Mouse (Mus musculus) thymus, adult 2 months (tissue): ENCODE results near the gene Nkapl. TPM values are rescaled to one million over a fixed set of nuclear protein-coding genes. Genes with fewer than 3 reads are reported as not detected.

Experiments
- DNase-seq: peaks from one replicate; pipeline ENCODE4 v3.0.0; 2021
- H3K27ac ChIP-seq: fragments of 200-500 bp; 2 replicates; pipeline ENCODE4 v1.5.1; 2012; ENCODE audit warnings: low read length, control low read depth; ENCODE audit not compliant: control insufficient read depth, insufficient read depth
- H3K27me3 ChIP-seq: fragments of 200-500 bp; 2 replicates; pipeline ENCODE4 v1.6.1; 2012; ENCODE audit warnings: mild to moderate bottlenecking, low read length, moderate library complexity, mixed read lengths; ENCODE audit not compliant: control insufficient read depth, insufficient read depth
- H3K36me3 ChIP-seq: fragments of 200-500 bp; 2 replicates; pipeline ENCODE4 v1.6.1; 2012; ENCODE audit warnings: mild to moderate bottlenecking, low read length, moderate library complexity; ENCODE audit not compliant: control insufficient read depth, insufficient read depth
- H3K4me1 ChIP-seq: fragments of 200-500 bp; replicated peaks from 2 replicates; pipeline ENCODE4 v1.6.1; 2012; ENCODE audit warnings: low read length; ENCODE audit not compliant: control insufficient read depth, insufficient read depth
- H3K4me3 ChIP-seq: fragments of 200-500 bp; 2 replicates; pipeline ENCODE4 v1.5.1; 2012; ENCODE audit warnings: mild to moderate bottlenecking, low read length, control low read depth, moderate library complexity; ENCODE audit not compliant: control insufficient read depth, insufficient read depth
- CTCF ChIP-seq: fragments of 200-500 bp; IDR thresholded peaks from 2 replicates; pipeline ENCODE4 v1.5.1; 2012; ENCODE audit warnings: mild to moderate bottlenecking, control low read depth, low read length, moderate library complexity, borderline replicate concordance; ENCODE audit not compliant: control insufficient read depth, poor library complexity, insufficient read depth; ENCODE audit errors: extremely low read depth
- POLR2A ChIP-seq: fragments of 200-500 bp; IDR thresholded peaks from 2 replicates; pipeline ENCODE4 v1.6.1; 2012; ENCODE audit warnings: mild to moderate bottlenecking, low read length, control low read depth, moderate library complexity; ENCODE audit not compliant: control insufficient read depth, poor library complexity, insufficient read depth; ENCODE audit errors: extremely low read depth
- WGBS: fragments of 180-500 bp; shearing (Covaris S2); methylation state at CpG from one replicate; pipeline ENCODE4 v1.1.7; 2018; 5-methylcytosine and 5-hydroxymethylcytosine counted together
- polyA plus RNA-seq: library from polyadenylated mRNA; depleted of rRNA; stranded (reverse); fragments of >200 nt; gene quantifications from 2 replicates; pipeline ENCODE4 v1.2.3, GENCODE M21; 2012; rRNA removed

Gene Nkapl
- polyA plus RNA-seq, 1 experiment: 0.12 TPM

DNA sequence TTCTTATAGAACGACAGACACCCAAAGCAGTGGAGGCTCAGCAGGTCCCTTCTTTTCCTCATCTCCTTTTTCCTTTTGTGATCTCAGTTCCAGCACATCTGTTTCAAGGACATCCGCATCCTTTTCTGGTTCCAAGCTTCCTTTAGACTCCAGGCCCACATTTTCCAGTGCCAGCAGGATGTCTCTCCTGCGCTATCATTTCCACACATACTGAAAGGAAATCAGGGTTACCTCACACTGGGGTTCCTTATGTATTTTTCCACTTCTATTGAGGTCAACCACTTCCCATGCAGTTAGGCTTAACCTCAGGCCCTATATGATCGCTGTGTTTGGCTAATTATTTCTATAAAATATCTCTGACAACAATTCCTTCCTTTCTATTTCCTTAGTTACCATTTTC is 32.8 kb downstream of the Nkapl start:
- Histone ChIP-seq H3K27me3 (no peaks in the 10 kb centered on the region), H3K4me3 (no peak overlapping the region), H3K36me3 (no peaks in the 10 kb centered on the region), H3K27ac (no peak overlapping the region), H3K4me1 (peaks cover 3% of the 10 kb centered on the region)
- no peak for TF ChIP-seq CTCF
- no peak for TF ChIP-seq POLR2A
- WGBS: 87% methylated on average over 4 of the region's 4 CpGs
- no peak for DNase-seq

DNA sequence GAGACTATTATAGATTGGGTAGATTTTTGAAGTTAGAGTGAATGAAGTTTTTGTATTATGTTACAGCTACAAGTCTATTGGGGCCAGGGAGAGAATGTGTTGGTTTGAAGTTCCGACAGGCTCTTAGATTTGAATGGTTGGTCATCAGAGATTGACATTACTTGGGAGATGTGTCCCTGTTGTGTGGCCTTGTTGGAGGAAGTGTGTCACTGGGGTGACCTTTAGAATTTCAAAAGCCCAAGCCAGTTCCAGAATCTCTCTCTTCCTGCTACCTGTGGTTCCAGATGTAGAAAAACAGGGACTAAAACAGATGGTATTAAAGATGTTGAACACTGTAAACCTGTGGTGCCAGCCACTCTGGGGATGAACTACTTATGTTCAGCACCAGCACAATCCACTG is 40.7 kb downstream of the Nkapl start:
- H3K27me3 ChIP-seq: no peaks in the 10 kb centered on the region
- no peak for TF ChIP-seq CTCF
- TF ChIP-seq POLR2A: no peak
- no peaks in the 10 kb centered on the region for H3K36me3 ChIP-seq
- H3K4me3 ChIP-seq: no peak overlapping the region
- no peak overlapping the region for H3K27ac ChIP-seq
- no peaks in the 10 kb centered on the region for H3K4me1 ChIP-seq
- DNase-seq: no peak
- 97% methylated on average over 1 of the region's 1 CpGs for WGBS

DNA sequence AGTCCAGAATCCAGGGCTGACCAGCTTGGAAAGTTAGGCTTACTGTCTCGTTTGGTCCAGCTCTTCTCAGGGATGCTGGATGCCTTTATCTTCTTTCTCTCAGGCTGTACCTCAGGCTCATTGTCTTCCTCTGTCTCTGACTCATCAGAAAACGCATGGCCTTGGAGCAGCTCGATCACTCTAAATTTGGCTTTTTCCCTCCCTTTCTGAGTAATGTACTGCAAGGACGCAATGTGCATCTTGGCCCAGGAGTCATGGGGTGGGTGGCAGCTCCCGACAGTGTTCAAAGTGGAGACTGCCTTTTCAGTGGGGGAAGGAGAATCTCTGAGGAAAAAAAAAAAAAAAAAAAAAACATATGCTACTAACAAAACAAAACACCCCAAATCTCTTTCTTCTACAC is 45.0 kb downstream of the Nkapl start:
- TF ChIP-seq CTCF (no peak), POLR2A (no peak)

DNA sequence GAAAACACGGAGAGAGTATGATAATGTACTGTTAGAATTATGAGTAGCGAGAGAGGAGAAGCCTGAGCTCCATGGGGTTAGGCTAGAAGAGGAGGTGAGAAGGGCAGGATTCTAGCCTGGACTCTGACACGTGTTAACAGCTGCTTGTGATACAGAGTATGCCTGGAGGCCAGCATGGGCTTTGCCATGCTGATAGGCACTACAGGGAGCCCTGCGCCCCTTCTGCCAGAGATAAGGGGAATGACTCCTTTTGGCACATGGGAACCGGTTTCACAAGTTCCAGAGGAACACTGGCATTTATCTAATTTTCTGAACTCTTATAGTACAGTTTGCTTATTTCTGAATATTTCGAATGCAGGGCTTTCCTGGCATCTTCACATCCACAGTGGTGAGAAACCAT is 49.4 kb downstream of the Nkapl start:
- 88% methylated on average over 6 of the region's 6 CpGs for WGBS
- H3K36me3 ChIP-seq: no peaks in the 10 kb centered on the region
- no peaks in the 10 kb centered on the region for H3K4me1 ChIP-seq
- no peak for DNase-seq
- no peak overlapping the region for H3K27ac ChIP-seq
- H3K27me3 ChIP-seq: no peaks in the 10 kb centered on the region
- H3K4me3 ChIP-seq: no peak overlapping the region
- no peak for TF ChIP-seq POLR2A
- TF ChIP-seq CTCF: no peak

More for the DNA sequence above, 45.0 kb downstream of the Nkapl start:
- DNase-seq: no peak
- no peak overlapping the region for H3K4me3 ChIP-seq
- H3K27ac ChIP-seq: no peak overlapping the region
- no peaks in the 10 kb centered on the region for H3K27me3 ChIP-seq
- H3K4me1 ChIP-seq: no peaks in the 10 kb centered on the region
- 82% methylated on average over 5 of the region's 5 CpGs for WGBS
- no peaks in the 10 kb centered on the region for H3K36me3 ChIP-seq

DNA sequence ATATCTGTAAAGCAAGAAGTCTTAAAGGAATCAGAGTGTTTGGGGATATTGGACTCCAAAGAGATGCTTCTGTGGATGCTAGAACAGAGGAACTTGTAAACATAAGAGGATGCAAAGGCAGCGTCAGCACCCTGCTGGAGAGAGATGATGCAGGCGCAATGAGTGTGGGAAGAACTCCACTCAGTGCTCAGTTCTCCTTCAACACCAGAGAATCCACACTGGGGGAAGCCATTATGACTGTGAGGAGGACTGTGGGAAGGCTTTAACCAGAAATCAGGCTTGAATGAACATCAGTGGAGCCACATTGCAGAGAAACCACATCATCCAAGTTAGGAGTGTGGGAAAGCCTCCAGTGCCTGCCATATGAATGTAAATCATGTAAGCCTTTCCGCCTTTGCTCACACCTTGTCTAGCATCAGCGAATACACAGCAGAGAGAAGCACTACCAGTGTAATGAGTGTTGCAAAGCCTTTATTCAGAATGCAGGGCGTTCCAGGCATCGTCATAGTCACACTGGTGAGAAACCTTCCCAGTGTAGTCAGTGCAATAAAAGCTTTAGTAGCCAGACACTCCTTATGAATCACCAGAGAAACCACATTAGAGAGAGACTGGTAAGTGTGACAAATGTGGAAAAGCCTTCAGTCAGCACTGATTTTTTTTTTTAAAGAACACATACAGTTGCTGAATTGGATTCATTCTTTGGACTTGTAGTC is 50.9 kb downstream of the Nkapl start:
- Histone ChIP-seq H3K4me1 (no peaks in the 10 kb centered on the region), H3K27ac (no peak overlapping the region), H3K36me3 (no peaks in the 10 kb centered on the region), H3K27me3 (no peaks in the 10 kb centered on the region), H3K4me3 (no peak overlapping the region)
- TF ChIP-seq CTCF: no peak
- no peak for TF ChIP-seq POLR2A
- DNase-seq: no peak
- WGBS: 83% methylated on average over 6 of the region's 6 CpGs

Other genes with a start within 250 kb of the Nkapl start
- gene Gpx5, start 175.8 kb downstream of the Nkapl start, polyA plus RNA-seq: not detected in 2 replicates
- 0.36 and 0.38 TPM in 2 replicates for gene Gpx6, start 156.4 kb downstream of the Nkapl start, polyA plus RNA-seq
- not detected in 2 replicates for gene Olfr1367, start 121.6 kb downstream of the Nkapl start, polyA plus RNA-seq
- gene Zscan12, start 105.7 kb downstream of the Nkapl start, polyA plus RNA-seq: 1.5 and 1.6 TPM in 2 replicates
- gene Zkscan3, start 65.8 kb downstream of the Nkapl start, polyA plus RNA-seq: 24.8 and 30.4 TPM in 2 replicates
- gene Pgbd1, start 27.5 kb downstream of the Nkapl start, polyA plus RNA-seq: 0.36 and 0.55 TPM in 2 replicates
- gene Zscan26, start 14.8 kb downstream of the Nkapl start, polyA plus RNA-seq: 8.2 and 11.3 TPM in 2 replicates
- 0.18 and 0.26 TPM in 2 replicates for gene Zkscan4, start 10.4 kb upstream of the Nkapl start, polyA plus RNA-seq
- not detected in 2 replicates for gene Gm10065, start 10.9 kb upstream of the Nkapl start, polyA plus RNA-seq
- gene AK157302, start 26.7 kb upstream of the Nkapl start, polyA plus RNA-seq: 0.07 and 0.09 TPM in 2 replicates
- gene Gm11273, start 32.9 kb upstream of the Nkapl start, polyA plus RNA-seq: 5.6 and 9.5 TPM in 2 replicates
- 4.9 and 5.3 TPM in 2 replicates for gene Zkscan8, start 62.6 kb upstream of the Nkapl start, polyA plus RNA-seq
- gene Olfr1366, start 74.3 kb upstream of the Nkapl start, polyA plus RNA-seq: not detected in 2 replicates
- not detected in 2 replicates for gene Olfr1535, start 91.4 kb upstream of the Nkapl start, polyA plus RNA-seq
- gene Olfr1364, start 113.2 kb upstream of the Nkapl start, polyA plus RNA-seq: not detected in 2 replicates
- gene Olfr1362, start 145.5 kb upstream of the Nkapl start, polyA plus RNA-seq: not detected in 2 replicates
- gene Olfr11, start 174.0 kb upstream of the Nkapl start, polyA plus RNA-seq: not detected in 2 replicates
- gene Olfr1361, start 194.9 kb upstream of the Nkapl start, polyA plus RNA-seq: not detected in 2 replicates
- not detected in 2 replicates for gene Olfr1360, start 208.9 kb upstream of the Nkapl start, polyA plus RNA-seq
- not detected in 2 replicates for gene Olfr1359, start 229.6 kb upstream of the Nkapl start, polyA plus RNA-seq
- gene Hist1h2bl, start 247.6 kb upstream of the Nkapl start, polyA plus RNA-seq: 118 and 183 TPM in 2 replicates
- gene Hist1h2ai, start 247.9 kb upstream of the Nkapl start, polyA plus RNA-seq: 227 and 343 TPM in 2 replicates
- gene Hist1h3h, start 249.2 kb upstream of the Nkapl start, polyA plus RNA-seq: 670 and 733 TPM in 2 replicates